Mouse (Mus musculus) adrenal gland, adult 18-20 months (tissue): Measurements from ENCODE around the gene Pgm5. TPM values are rescaled to one million over a fixed set of nuclear protein-coding genes. Genes with fewer than 3 reads are reported as not detected.

ENCODE experiments used
- DNase-seq, 2 experiments: peaks; one replicate each; pipeline ENCODE4 v3.0.0; 2021 to 2022; ENCODE audit warnings: low spot score in 2 of 2
- total RNA-seq, 2 experiments: library from RNA; stranded (reverse); gene quantifications; 1 replicate in 1 of 2; 2 replicates in 1 of 2; pipeline ENCODE4 v1.2.3; 2021

Gene Pgm5
- total RNA-seq, 2 experiments from 2014 or later = 61.1 to 103 TPM

- DNase-seq = no peak
Observed at GRCm38 (mm10) chr19:24873873-24874272, 12.2 kb upstream of the Pgm5 start.

GRCm38 (mm10) chr19:24871037-24871635 is 9.5 kb upstream of the Pgm5 start:
- DNase-seq = peak; percentile 74 to 75

- DNase-seq = peak in 1 of 2 experiments; percentile 31
Observed at GRCm38 (mm10) chr19:24865436-24865835, 3.8 kb upstream of the Pgm5 start.

- DNase-seq = peak in 1 of 2 experiments; percentile 24
Observed at GRCm38 (mm10) chr19:24861276-24861611, 411 bp downstream of the Pgm5 start.

GRCm38 (mm10) chr19:24851456-24852315 is 10.0 kb downstream of the Pgm5 start:
- no peak for DNase-seq

GRCm38 (mm10) chr19:24848844-24849243 is 12.8 kb downstream of the Pgm5 start:
- no peak for DNase-seq

GRCm38 (mm10) chr19:24848345-24848744 is 13.3 kb downstream of the Pgm5 start:
- no peak for DNase-seq

GRCm38 (mm10) chr19:24845007-24845546 is 16.6 kb downstream of the Pgm5 start:
- DNase-seq = no peak

- DNase-seq = no peak
Observed at GRCm38 (mm10) chr19:24842080-24842479, 19.6 kb downstream of the Pgm5 start.

GRCm38 (mm10) chr19:24824517-24824916 is 37.1 kb downstream of the Pgm5 start:
- no peak for DNase-seq

- DNase-seq = no peak
Observed at GRCm38 (mm10) chr19:24815661-24816221, 45.9 kb downstream of the Pgm5 start.

- no peak for DNase-seq
Observed at GRCm38 (mm10) chr19:24812861-24813293, 48.8 kb downstream of the Pgm5 start.

- peak in 1 of 2 experiments; percentile 41 for DNase-seq
Observed at GRCm38 (mm10) chr19:24812106-24812810, 49.4 kb downstream of the Pgm5 start.

GRCm38 (mm10) chr19:24811451-24811850 is 50.2 kb downstream of the Pgm5 start:
- DNase-seq = no peak

- no peak for DNase-seq
Observed at GRCm38 (mm10) chr19:24806013-24806412, 55.6 kb downstream of the Pgm5 start.

GRCm38 (mm10) chr19:24797606-24798005 is 64.0 kb downstream of the Pgm5 start:
- no peak for DNase-seq

- no peak for DNase-seq
Observed at GRCm38 (mm10) chr19:24794350-24794749, 67.3 kb downstream of the Pgm5 start.

- DNase-seq = no peak
Observed at GRCm38 (mm10) chr19:24793545-24794139, 68.0 kb downstream of the Pgm5 start.

GRCm38 (mm10) chr19:24792876-24793275 is 68.8 kb downstream of the Pgm5 start:
- no peak for DNase-seq

- no peak for DNase-seq
Observed at GRCm38 (mm10) chr19:24785898-24786297, 75.8 kb downstream of the Pgm5 start.
